Comparison of ENCODE assay signal across 31 mouse cellular contexts in genomic region chr3:75308228-75308627, GRCm38 (mm10). TPM values are rescaled to one million over a fixed set of nuclear protein-coding genes. Genes with fewer than 3 reads are reported as not detected.
A peak's percentile ranks its signal among the peaks of the same experiment; 100 is the strongest.
DNase-seq lines count a peak whose midpoint lies in the region; ATAC-seq and TF ChIP-seq lines count a peak whose summit lies in the region.
"Had no signal": no experiment of that assay in that cellular context is flagged by ENCODE, and none has a peak within 500 bp of the region (broad histone marks: within the 10 kb centered on the region; RNA-seq: fewer than 3 reads in every experiment).

No protein-coding gene starts in this region.

- peak; percentile 96 for ATAC-seq in common myeloid progenitor, adult 5-6 weeks (replicated peaks; ENCODE audit: low read depth, poor library complexity, severe bottlenecking)
- peak; percentile 43; the same call in 1 of the 2 replicates for ATAC-seq in liver, embryonic 14.5 days (ENCODE audit: insufficient read depth)
- ATAC-seq in megakaryocyte progenitor cell, adult 5-6 weeks (replicated peaks; ENCODE audit: poor library complexity) = peak; percentile 95
- ATAC-seq in hindbrain, embryonic 16.5 days = no peak
- ATAC-seq: forebrain, embryonic 14.5 days; forebrain, postnatal 0 days had no signal

- WGBS in liver, embryonic 14.5 days (ENCODE audit: insufficient replicate concordance) = 23% methylated on average over 3 of the region's 3 CpGs
- WGBS in hindbrain, embryonic 16.5 days = 81% methylated on average over 3 of the region's 3 CpGs

- no peak for TF ChIP-seq CTCF in liver, embryonic 14.5 days (IDR thresholded peaks at IDR 0.05; ENCODE audit: low read depth)

- TF ChIP-seq EP300 in liver, embryonic 14.5 days (IDR thresholded peaks at IDR 0.05; ENCODE audit: low read depth) = no peak

- H3K4me2 ChIP-seq in liver, embryonic 14.5 days (ENCODE audit: low read depth) = no peak overlapping the region
- no peak overlapping the region for H3K4me2 ChIP-seq in hindbrain, embryonic 16.5 days (ENCODE audit: low read length)
- H3K4me2 ChIP-seq: embryonic facial prominence, embryonic 12.5 days; embryonic facial prominence, embryonic 15.5 days; heart, embryonic 12.5 days; heart, embryonic 15.5 days; hindbrain, embryonic 14.5 days had no signal

- H3K4me3 ChIP-seq in liver, embryonic 14.5 days (ENCODE audit: insufficient read depth in 1 of 2, low read depth in 2 of 2, low read length in 2 of 2) = no peak overlapping the region
- H3K4me3 ChIP-seq in hindbrain, embryonic 16.5 days (ENCODE audit: low read length) = no peak overlapping the region
- H3K4me3 ChIP-seq: embryonic facial prominence, embryonic 12.5 days; embryonic facial prominence, embryonic 15.5 days; gastrocnemius, adult 2 months; heart, embryonic 12.5 days; heart, embryonic 15.5 days had no signal

- no peaks in the 10 kb centered on the region for H3K27me3 ChIP-seq in liver, embryonic 14.5 days (ENCODE audit: control insufficient read depth, insufficient read depth, low read length)
- no peaks in the 10 kb centered on the region for H3K27me3 ChIP-seq in hindbrain, embryonic 16.5 days (replicated peaks; ENCODE audit: control insufficient read depth, insufficient read depth, low read length)
- H3K27me3 ChIP-seq: embryonic facial prominence, embryonic 12.5 days; embryonic facial prominence, embryonic 15.5 days; heart, embryonic 12.5 days; heart, embryonic 15.5 days had no signal

- H3K36me3 ChIP-seq in liver, embryonic 14.5 days (replicated peaks; ENCODE audit: control insufficient read depth, insufficient read depth, low read depth) = no peaks in the 10 kb centered on the region
- no peaks in the 10 kb centered on the region for H3K36me3 ChIP-seq in hindbrain, embryonic 16.5 days (ENCODE audit: control insufficient read depth, insufficient read depth, low read length)
- H3K36me3 ChIP-seq: embryonic facial prominence, embryonic 12.5 days; embryonic facial prominence, embryonic 15.5 days; heart, embryonic 12.5 days; heart, embryonic 15.5 days had no signal

- DNase-seq in 416B (ENCODE audit: low read depth) = peak; percentile 5
- no peak for DNase-seq in liver, embryonic 14.5 days (ENCODE audit: low read depth in 3 of 3, low spot score in 3 of 3)
- DNase-seq in layer of hippocampus, postnatal 10 days (ENCODE audit: low spot score in 2 of 2) = no peak
- no peak for DNase-seq in heart, adult 9 months (ENCODE audit: low spot score in 2 of 2)
- DNase-seq: adrenal gland, adult 2 months; adrenal gland, postnatal 14 days; cerebellum, adult 11-12 months; cerebellum, adult 8-10 months; cerebellum, postnatal 10 days; cerebellum, postnatal 36 days; forebrain, postnatal 0 days; gastrocnemius, adult 2 months; gastrocnemius, postnatal 14 days; heart, adult 11 months; heart, postnatal 10 days; heart, postnatal 36 days had no signal

- H3K4me1 ChIP-seq in liver, embryonic 14.5 days (replicated peaks; ENCODE audit: control insufficient read depth in 2 of 2, insufficient read depth in 2 of 2, low read length in 1 of 2) = peaks cover 0 to 3% of the 10 kb centered on the region in 2 experiments; a peak in 1 of 4 replicates
- no peaks in the 10 kb centered on the region for H3K4me1 ChIP-seq in hindbrain, embryonic 16.5 days (ENCODE audit: control insufficient read depth, insufficient read depth, low read depth, low read length)
- H3K4me1 ChIP-seq: embryonic facial prominence, embryonic 12.5 days; embryonic facial prominence, embryonic 15.5 days; heart, embryonic 12.5 days; heart, embryonic 15.5 days had no signal

- H3K27ac ChIP-seq in liver, embryonic 14.5 days = no peak overlapping the region
- H3K27ac ChIP-seq in hindbrain, embryonic 16.5 days (ENCODE audit: low read depth, low read length) = no peak overlapping the region
- H3K27ac ChIP-seq: embryonic facial prominence, embryonic 12.5 days; embryonic facial prominence, embryonic 15.5 days; gastrocnemius, adult 2 months; heart, embryonic 15.5 days; hindbrain, embryonic 14.5 days had no signal

- no peak overlapping the region for H3K9ac ChIP-seq in liver, embryonic 14.5 days (replicated peaks)
- H3K9ac ChIP-seq in hindbrain, embryonic 16.5 days (ENCODE audit: low read depth, low read length) = no peak overlapping the region
- H3K9ac ChIP-seq: embryonic facial prominence, embryonic 12.5 days; embryonic facial prominence, embryonic 15.5 days; forebrain, postnatal 0 days; heart, embryonic 12.5 days; heart, embryonic 15.5 days; hindbrain, embryonic 14.5 days had no signal

- no peaks in the 10 kb centered on the region for H3K9me3 ChIP-seq in liver, embryonic 14.5 days (ENCODE audit: control insufficient read depth, low read length)
- H3K9me3 ChIP-seq in hindbrain, embryonic 16.5 days (ENCODE audit: control insufficient read depth, low read length) = no peaks in the 10 kb centered on the region
- H3K9me3 ChIP-seq: embryonic facial prominence, embryonic 12.5 days; embryonic facial prominence, embryonic 15.5 days; heart, embryonic 12.5 days; heart, embryonic 15.5 days had no signal

RNA-seq across cellular contexts. Expression of gene Serpini2, which starts 38.4 kb away (rescaled TPM):
- total RNA-seq in common myeloid progenitor, adult 5-6 weeks (2017) = not detected in 2 replicates
- not detected in 2 replicates for polyA plus RNA-seq in liver, embryonic 14.5 days (2012; rRNA removed)
- polyA plus RNA-seq in liver, embryonic 14.5 days (2014; fragmentation: Nextera tagmentation; extraction: Ambion mirVana) = 0.24 TPM in 1 of 2 replicates, not detected in the other
- not detected in 2 replicates for total RNA-seq in megakaryocyte progenitor cell, adult 5-6 weeks (2015)
- not detected in 2 replicates for total RNA-seq in megakaryocyte progenitor cell, adult 5-6 weeks (2017)
- total RNA-seq in layer of hippocampus, postnatal 10 days (2021) = not detected
- not detected in 2 replicates for polyA plus RNA-seq in hindbrain, embryonic 16.5 days (2015; fragmentation: Nextera tagmentation; extraction: Ambion mirVana)
- total RNA-seq: adrenal gland, adult 2 months; adrenal gland, postnatal 14 days; ES-E14; forebrain, postnatal 0 days; gastrocnemius, adult 2 months; gastrocnemius, postnatal 14 days; gastrocnemius, postnatal 4 days; heart, adult 8-10 months; heart, postnatal 10 days; heart, postnatal 36 days had no signal
- polyA plus RNA-seq: adrenal gland, adult 2 months; embryonic facial prominence, embryonic 12.5 days; embryonic facial prominence, embryonic 15.5 days; forebrain, embryonic 11.5 days; forebrain, embryonic 14.5 days; forebrain, postnatal 0 days; frontal cortex, adult 2 months; heart, embryonic 12.5 days; heart, embryonic 15.5 days; hindbrain, embryonic 11.5 days; hindbrain, embryonic 14.5 days had no signal
